ENCODE assay signal across 9 mouse cellular contexts in genomic region chr1:52388118-52388517, GRCm38 (mm10).
DNase-seq lines count a peak whose midpoint lies in the region; ATAC-seq lines count a peak whose summit lies in the region.
"Had no signal": no experiment of that assay in that cellular context is flagged by ENCODE, and none has a peak within 500 bp of the region (broad histone marks: within the 10 kb centered on the region; RNA-seq: fewer than 3 reads in every experiment).

No protein-coding gene starts in this region.

- H3K27me3 ChIP-seq in liver, embryonic 12.5 days (replicated peaks), result no peaks in the 10 kb centered on the region

- H3K27ac ChIP-seq in liver, embryonic 12.5 days, result no peak overlapping the region

- H3K36me3 ChIP-seq in liver, embryonic 12.5 days, result no peaks in the 10 kb centered on the region

- H3K4me1 ChIP-seq in liver, embryonic 12.5 days, result no peaks in the 10 kb centered on the region

- no peaks in the 10 kb centered on the region for H3K9me3 ChIP-seq in liver, embryonic 12.5 days (replicated peaks)

- no peak for ATAC-seq in liver, embryonic 12.5 days

- no peak overlapping the region for H3K4me3 ChIP-seq in liver, embryonic 12.5 days

- no peak overlapping the region for H3K4me2 ChIP-seq in liver, embryonic 12.5 days

- no peak overlapping the region for H3K9ac ChIP-seq in liver, embryonic 12.5 days

- WGBS in liver, embryonic 12.5 days (ENCODE audit: insufficient replicate concordance), result 55% methylated on average over 6 of the region's 6 CpGs

- DNase-seq in liver, result peak; percentile 7
- DNase-seq in frontal cortex, postnatal 14 days (ENCODE audit: low spot score in 2 of 2), result peak; percentile 24 to 50
- peak; percentile 60 to 65 for DNase-seq in left cerebral cortex, adult 9 months (ENCODE audit: low spot score in 2 of 2)
- peak; percentile 66 for DNase-seq in telencephalon, adult 2 months (ENCODE audit: low read depth, low spot score)
- no peak for DNase-seq in cerebellum, adult 9-11 months
- no peak for DNase-seq in heart, adult 8-10 months (ENCODE audit: low spot score)
- DNase-seq: lung, adult 2 months; retina, postnatal 1 day had no signal

Comparison
In these comparisons a context has a peak if more than half of its experiments do, and no peak if none do; other contexts are left out.
1. DNase-seq: peak in liver (single experiment), frontal cortex, postnatal 14 days (2 of 2), left cerebral cortex, adult 9 months (2 of 2) and telencephalon, adult 2 months (single experiment); none in cerebellum, adult 9-11 months (single experiment) and heart, adult 8-10 months (single experiment).